Mouse (Mus musculus) lung, embryonic 14.5 days (tissue): ENCODE measurements around the gene Efna1. TPM values are rescaled to one million over a fixed set of nuclear protein-coding genes. Genes with fewer than 3 reads are reported as not detected.

Experiments used
- ATAC-seq: fragments of 200-750 bp; cut with Nextera tagmentation; 2 replicates; pipeline ENCODE4 v1.8.0; 2017; ENCODE audit warnings: mild to moderate bottlenecking, moderate TSS enrichment, moderate library complexity; ENCODE audit not compliant: insufficient read depth
- DNase-seq: peaks from one replicate; pipeline ENCODE4 v3.0.0-alpha.2; 2015
- H3K27ac ChIP-seq: fragments of 300-500 bp; sonication (generic); 2 replicates; pipeline ENCODE4 v1.5.1; 2014; ENCODE audit warnings: low read depth, mild to moderate bottlenecking, moderate library complexity
- H3K27me3 ChIP-seq: fragments of 300-500 bp; sonication (generic); 2 replicates; pipeline ENCODE4 v1.6.1; 2014; ENCODE audit warnings: low read length, control low read depth; ENCODE audit not compliant: insufficient read depth
- H3K36me3 ChIP-seq: fragments of 300-500 bp; sonication (generic); 2 replicates; pipeline ENCODE4 v1.6.1; 2014; ENCODE audit warnings: control low read depth; ENCODE audit not compliant: insufficient read depth
- H3K4me1 ChIP-seq: fragments of 300-500 bp; sonication (generic); 2 replicates; pipeline ENCODE4 v1.6.1; 2014; ENCODE audit warnings: antibody characterized with exemption, control low read depth; ENCODE audit not compliant: insufficient read depth
- H3K4me2 ChIP-seq: fragments of 300-500 bp; sonication (generic); 2 replicates; pipeline ENCODE4 v1.6.1; 2014; ENCODE audit warnings: mild to moderate bottlenecking
- H3K4me3 ChIP-seq: fragments of 300-500 bp; sonication (generic); 2 replicates; pipeline ENCODE4 v1.5.1; 2014; ENCODE audit warnings: low read depth, low read length
- H3K9ac ChIP-seq: fragments of 300-500 bp; sonication (generic); 2 replicates; pipeline ENCODE4 v1.6.1; 2014
- H3K9me3 ChIP-seq: fragments of 300-500 bp; sonication (generic); 2 replicates; pipeline ENCODE4 v1.6.1; 2016; ENCODE audit warnings: low read depth, low read length, control low read depth
- CTCF ChIP-seq: IDR thresholded peaks from 2 replicates; pipeline ENCODE4 v1.5.1; 2016; ENCODE audit warnings: antibody characterized with exemption, low read depth
- WGBS: fragments of 180-500 bp; shearing (Covaris S2); extraction: QIAGEN DNeasy Blood & Tissue Kit; methylation state at CpG from one replicate; pipeline ENCODE4 v1.1.7; 2014; 5-methylcytosine and 5-hydroxymethylcytosine counted together
- polyA plus RNA-seq: library from polyadenylated mRNA; unstranded; fragments of >200 nt; fragmentation: Nextera tagmentation; extraction: Ambion mirVana; gene quantifications from 2 replicates; pipeline ENCODE4 v1.2.1, GENCODE M21; 2014

Efna1 gene
- polyA plus RNA-seq, 1 experiment from 2014 or later: 68.3 TPM

GRCm38 (mm10) chr3:89296761-89297396 lies 15.9 kb upstream of the Efna1 start:
- no peaks in the 10 kb centered on the region for H3K36me3 ChIP-seq
- no peaks in the 10 kb centered on the region for H3K4me1 ChIP-seq
- H3K9ac ChIP-seq: no peak overlapping the region
- no peak overlapping the region for H3K27ac ChIP-seq
- no peak overlapping the region for H3K4me3 ChIP-seq
- TF ChIP-seq CTCF: no peak
- no peak overlapping the region for H3K4me2 ChIP-seq
- no peak for ATAC-seq
- DNase-seq: peak; percentile 30
- 74% methylated on average over 11 of the region's 11 CpGs for WGBS
- H3K9me3 ChIP-seq: no peaks in the 10 kb centered on the region
- no peaks in the 10 kb centered on the region for H3K27me3 ChIP-seq

GRCm38 (mm10) chr3:89295685-89296230 lies 14.8 kb upstream of the Efna1 start:
- TF ChIP-seq CTCF: no peak
- H3K27ac ChIP-seq: no peak overlapping the region
- H3K27me3 ChIP-seq: no peaks in the 10 kb centered on the region
- H3K9ac ChIP-seq: no peak overlapping the region
- H3K4me1 ChIP-seq: no peaks in the 10 kb centered on the region
- H3K9me3 ChIP-seq: no peaks in the 10 kb centered on the region
- 81% methylated on average over 8 of the region's 8 CpGs for WGBS
- DNase-seq (no peak), ATAC-seq (no peak)
- H3K4me3 ChIP-seq: no peak overlapping the region
- no peak overlapping the region for H3K4me2 ChIP-seq
- H3K36me3 ChIP-seq: no peaks in the 10 kb centered on the region

DNA sequence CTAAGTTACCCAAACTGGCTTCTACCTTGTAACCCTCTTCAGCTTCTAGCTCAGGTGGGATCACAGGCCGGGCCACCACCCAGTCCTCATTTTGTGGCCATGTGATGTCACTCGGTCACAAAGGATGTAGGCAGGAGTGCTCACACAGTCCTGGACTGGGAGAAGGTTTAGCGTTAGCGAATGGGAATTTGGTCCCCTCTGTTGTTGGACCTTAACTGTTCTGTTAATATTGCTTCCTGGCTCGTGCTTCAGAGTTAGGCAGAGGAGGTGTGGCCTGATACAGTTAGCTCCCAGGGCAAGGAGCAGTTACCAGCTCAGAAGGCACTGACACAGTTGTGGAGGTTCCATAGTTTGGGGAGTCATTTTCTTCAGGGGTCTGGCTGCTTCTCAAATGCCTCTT lies 13.3 kb upstream of the Efna1 start:
- WGBS: 63% methylated on average over 5 of the region's 5 CpGs
- Histone ChIP-seq H3K9me3 (no peaks in the 10 kb centered on the region), H3K4me3 (no peak overlapping the region), H3K4me2 (no peak overlapping the region), H3K27ac (no peak overlapping the region), H3K9ac (no peak overlapping the region), H3K27me3 (no peaks in the 10 kb centered on the region), H3K4me1 (no peaks in the 10 kb centered on the region), H3K36me3 (no peaks in the 10 kb centered on the region)
- no peak for TF ChIP-seq CTCF
- DNase-seq (no peak), ATAC-seq (no peak)

- H3K9ac ChIP-seq: no peak overlapping the region
- no peaks in the 10 kb centered on the region for H3K4me1 ChIP-seq
- WGBS: 82% methylated on average over 11 of the region's 11 CpGs
- H3K9me3 ChIP-seq: no peaks in the 10 kb centered on the region
- no peaks in the 10 kb centered on the region for H3K27me3 ChIP-seq
- H3K4me3 ChIP-seq: no peak overlapping the region
- no peak for TF ChIP-seq CTCF
- no peaks in the 10 kb centered on the region for H3K36me3 ChIP-seq
- H3K4me2 ChIP-seq: no peak overlapping the region
- DNase-seq (no peak), ATAC-seq (no peak)
- no peak overlapping the region for H3K27ac ChIP-seq
Measured at GRCm38 (mm10) chr3:89293247-89293918, 12.4 kb upstream of the Efna1 start.

DNA sequence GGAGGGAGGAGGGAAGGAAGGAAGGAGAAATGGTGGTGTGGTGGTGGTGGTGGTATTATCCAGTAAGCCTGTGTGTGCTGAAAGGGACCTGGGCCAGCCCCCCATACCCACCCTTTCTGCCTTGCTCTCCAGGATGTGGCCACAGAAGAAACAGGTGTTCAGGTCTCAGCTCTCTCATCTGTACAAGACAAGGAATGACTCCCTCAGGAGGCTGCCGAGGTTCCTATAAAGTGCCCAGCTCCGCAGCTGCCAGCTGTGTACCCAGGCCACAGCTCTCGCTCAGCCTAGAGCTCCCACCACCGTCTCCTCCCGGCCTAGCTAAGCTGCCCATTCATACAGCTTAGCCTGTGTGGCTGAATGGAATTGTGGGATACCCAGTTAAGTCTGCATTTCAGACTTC lies 11.4 kb upstream of the Efna1 start:
- no peak for DNase-seq
- H3K9ac ChIP-seq: no peak overlapping the region
- no peak overlapping the region for H3K4me3 ChIP-seq
- TF ChIP-seq CTCF: no peak
- H3K9me3 ChIP-seq: no peaks in the 10 kb centered on the region
- WGBS: 63% methylated on average over 5 of the region's 5 CpGs
- no peaks in the 10 kb centered on the region for H3K4me1 ChIP-seq
- no peak overlapping the region for H3K27ac ChIP-seq
- no peak for ATAC-seq
- H3K4me2 ChIP-seq: no peak overlapping the region
- H3K27me3 ChIP-seq: no peaks in the 10 kb centered on the region
- no peaks in the 10 kb centered on the region for H3K36me3 ChIP-seq

DNA sequence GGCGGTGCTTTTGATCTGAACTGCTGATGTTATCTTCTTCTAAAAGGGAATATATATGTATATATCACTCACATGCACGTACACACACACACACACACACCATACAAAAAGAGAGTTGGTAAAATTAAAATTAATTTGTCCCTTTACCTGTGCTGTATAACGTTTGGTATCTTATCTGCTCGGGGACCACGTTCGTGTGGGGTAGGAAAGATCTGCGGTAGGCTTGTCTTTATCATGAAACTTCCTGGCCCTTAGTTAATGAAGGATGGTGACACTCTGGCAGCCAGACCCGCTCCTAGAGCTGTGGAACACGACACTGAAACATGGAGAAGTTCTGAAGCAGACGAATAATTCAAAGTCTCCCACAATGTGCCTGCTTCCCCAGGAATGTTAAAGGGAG lies 10.9 kb upstream of the Efna1 start:
- H3K9ac ChIP-seq: no peak overlapping the region
- H3K9me3 ChIP-seq: no peaks in the 10 kb centered on the region
- ATAC-seq: no peak
- H3K4me1 ChIP-seq: no peaks in the 10 kb centered on the region
- H3K27ac ChIP-seq: no peak overlapping the region
- TF ChIP-seq CTCF: no peak
- no peak overlapping the region for H3K4me2 ChIP-seq
- no peaks in the 10 kb centered on the region for H3K27me3 ChIP-seq
- WGBS: 48% methylated on average over 10 of the region's 10 CpGs
- no peaks in the 10 kb centered on the region for H3K36me3 ChIP-seq
- DNase-seq: no peak
- H3K4me3 ChIP-seq: no peak overlapping the region

- H3K4me3 ChIP-seq: no peak overlapping the region
- no peak overlapping the region for H3K27ac ChIP-seq
- no peak overlapping the region for H3K4me2 ChIP-seq
- no peaks in the 10 kb centered on the region for H3K36me3 ChIP-seq
- no peaks in the 10 kb centered on the region for H3K9me3 ChIP-seq
- TF ChIP-seq CTCF: 0 out of 2 replicates have a peak, but pooled peaks have one; percentile 2
- 17% methylated on average over 7 of the region's 7 CpGs for WGBS
- ATAC-seq (no peak), DNase-seq (no peak)
- H3K4me1 ChIP-seq: no peaks in the 10 kb centered on the region
- H3K27me3 ChIP-seq: no peaks in the 10 kb centered on the region
- no peak overlapping the region for H3K9ac ChIP-seq
Measured at GRCm38 (mm10) chr3:89288503-89288928, 7.6 kb upstream of the Efna1 start.
